Comparison of ENCODE assay signal across 18 mouse cellular contexts in the genomic region with DNA sequence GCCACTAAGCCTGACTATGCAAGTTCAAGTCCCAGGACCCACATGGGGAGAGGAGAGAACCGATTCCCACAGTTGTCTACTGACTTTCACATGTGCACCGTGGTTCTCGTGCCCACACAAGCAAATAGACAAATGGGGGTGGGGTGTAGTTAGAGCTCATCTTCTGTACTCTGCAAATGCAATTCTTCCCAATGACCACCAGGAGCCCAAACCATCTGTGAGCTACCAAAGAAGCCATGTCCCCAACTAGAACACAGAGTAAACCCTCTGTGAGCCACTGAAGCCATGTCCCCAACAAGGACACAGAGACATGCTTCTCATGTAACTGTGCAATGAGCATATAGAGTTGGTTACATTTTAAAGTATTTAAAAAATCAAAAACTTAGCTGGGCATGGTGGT. TPM values are rescaled to one million over a fixed set of nuclear protein-coding genes. Genes with fewer than 3 reads are reported as not detected.
DNase-seq lines count a peak whose midpoint lies in the region; ATAC-seq and TF ChIP-seq lines count a peak whose summit lies in the region.
"Had no signal": no experiment of that assay in that cellular context is flagged by ENCODE, and none has a peak within 500 bp of the region (broad histone marks: within the 10 kb centered on the region; RNA-seq: fewer than 3 reads in every experiment).

No protein-coding gene starts in this region.

- peak; percentile 24 for DNase-seq in CD4-positive, CD25-positive, alpha-beta regulatory T cell, adult 2 months (ENCODE audit: low read depth, low spot score)
- no peak for DNase-seq in layer of hippocampus, adult 2 months (ENCODE audit: low spot score in 2 of 2)
- no peak for DNase-seq in layer of hippocampus, postnatal 25 days (ENCODE audit: extremely low spot score in 1 of 2, low spot score in 1 of 2)
- DNase-seq in 3T3-L1 (ENCODE audit: low read depth, low spot score) (peak; percentile 8), ZHBTc4 (ENCODE audit: low read depth, low spot score) (peak; percentile 56)
- no peak for DNase-seq in ovary, postnatal 14 days (ENCODE audit: low spot score)
- DNase-seq in cerebellum, postnatal 10 days: no peak
- DNase-seq: adrenal gland, postnatal 25 days; cerebellum, adult 9-10 months; kidney, adult 2 months; kidney, postnatal 36 days; midbrain, embryonic 14.5 days; right cerebral cortex, postnatal 25 days; thymus, postnatal 36 days had no signal

- TF ChIP-seq CTCF in layer of hippocampus, adult 2 months (conservative IDR thresholded peaks at IDR 0.05): peak; percentile 53

- H3K4me3 ChIP-seq in layer of hippocampus, adult 2 months: no peak overlapping the region
- H3K4me3 ChIP-seq: embryonic facial prominence, embryonic 10.5 days; erythroblast, embryonic 14.5 days had no signal

- H3K27ac ChIP-seq in layer of hippocampus, adult 2 months: no peak overlapping the region
- H3K27ac ChIP-seq: embryonic facial prominence, embryonic 10.5 days had no signal

- ATAC-seq in CD4-positive, CD25-positive, alpha-beta regulatory T cell, adult 4 months: no peak
- ATAC-seq: activated CD4-positive, CD25-positive, alpha-beta regulatory T cell, adult 4 months had no signal

RNA-seq across cellular contexts. Expression of a gene that starts 43.1 kb away (rescaled TPM):
- polyA plus RNA-seq in CD4-positive, CD25-positive, alpha-beta regulatory T cell, adult 4 months (2017; shearing (Covaris generic)): 10 to 100 TPM; 50.3 to 73.8 TPM
- 10 to 100 TPM; 14.0 to 15.7 TPM for total RNA-seq in layer of hippocampus, adult 2 months (2021)
- total RNA-seq in layer of hippocampus, postnatal 25 days (2021): 10 to 100 TPM; 15.1 to 18.1 TPM

Comparison
In these comparisons a context has a peak if more than half of its experiments do, and no peak if none do; other contexts are left out.
1. DNase-seq: peak in CD4-positive, CD25-positive, alpha-beta regulatory T cell, adult 2 months (single experiment), 3T3-L1 (single experiment) and ZHBTc4 (single experiment); none in layer of hippocampus, adult 2 months (0 of 2), layer of hippocampus, postnatal 25 days (0 of 2), ovary, postnatal 14 days (single experiment) and cerebellum, postnatal 10 days (0 of 2).